Mouse (Mus musculus): Measurements from ENCODE around the gene Ap4e1. TPM values are rescaled to one million over a fixed set of nuclear protein-coding genes. Genes with fewer than 3 reads are reported as not detected.

Ap4e1 gene
- 21.6 TPM for polyA plus RNA-seq (2014; fragmentation: Illumina TruSeq; extraction: RNeasy Lipid Tissue Mini Kit (QIAGEN cat#74804); ENCODE audit: low read depth, low replicate concordance)

DNA sequence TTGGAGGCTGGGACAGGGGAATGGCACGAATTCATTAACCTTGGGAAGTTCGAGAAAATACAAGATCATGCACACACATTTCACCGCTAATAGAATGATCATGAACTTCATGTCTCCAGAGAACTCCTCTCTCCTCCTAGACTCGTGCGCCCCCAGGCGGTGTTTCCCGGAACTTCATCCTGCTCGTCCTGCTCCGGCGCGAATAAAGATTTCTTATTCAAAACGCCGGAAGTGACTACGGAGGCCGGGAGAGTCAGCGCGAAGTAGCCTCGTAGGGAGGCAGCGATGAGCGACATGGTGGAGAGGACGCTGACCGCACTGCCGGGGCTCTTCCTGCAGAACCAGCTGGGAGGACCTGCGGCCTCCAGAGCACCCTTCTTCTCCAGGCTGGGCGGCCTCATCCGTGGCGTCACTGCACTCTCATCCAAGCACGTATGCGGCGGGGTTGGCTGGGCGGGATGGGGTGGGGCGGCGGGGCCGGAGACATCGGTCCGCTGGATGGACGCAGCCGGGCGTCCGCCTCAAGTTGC, at the start of gene Ap4e1:
TSS of gene Ap4e1 (plus strand) at position 249 of the 530 bp plus-strand sequence.

DNA sequence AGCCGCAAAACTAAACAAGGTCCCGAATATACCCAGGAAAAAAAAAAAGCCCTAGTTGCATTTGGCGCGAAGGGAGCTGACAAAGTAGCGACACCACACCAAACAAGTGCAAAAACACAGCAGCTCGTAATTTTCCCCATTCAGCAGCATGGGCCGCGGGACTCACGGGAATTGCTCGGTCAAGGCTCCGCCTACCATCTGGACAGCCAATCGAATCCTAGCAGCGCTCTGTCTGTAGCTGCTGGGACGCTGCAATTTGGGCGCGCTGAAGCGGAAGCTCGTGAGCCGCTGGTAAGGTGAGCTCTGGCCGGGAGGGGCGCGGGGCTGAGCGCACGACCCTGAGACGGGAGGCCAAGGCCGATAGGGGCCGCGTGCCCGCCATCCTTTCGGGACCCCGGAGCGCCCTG, 61.9 kb downstream of the Ap4e1 start, which contains the start of gene Blvra:
TSS of gene Blvra (plus strand) at position 231 of the 407 bp plus-strand sequence.

Other genes with a start within 250 kb of the Ap4e1 start
- 0.93 TPM for gene Usp50, start 225.2 kb upstream of the Ap4e1 start, polyA plus RNA-seq (2014; fragmentation: Illumina TruSeq; extraction: RNeasy Lipid Tissue Mini Kit (QIAGEN cat#74804); ENCODE audit: low read depth, low replicate concordance)
- gene Trpm7, start 132.5 kb upstream of the Ap4e1 start, polyA plus RNA-seq (2014; fragmentation: Illumina TruSeq; extraction: RNeasy Lipid Tissue Mini Kit (QIAGEN cat#74804); ENCODE audit: low read depth, low replicate concordance), result 147 TPM
- 289 TPM for gene Sppl2a, start 75.5 kb upstream of the Ap4e1 start, polyA plus RNA-seq (2014; fragmentation: Illumina TruSeq; extraction: RNeasy Lipid Tissue Mini Kit (QIAGEN cat#74804); ENCODE audit: low read depth, low replicate concordance)
- gene Blvra, start 61.9 kb downstream of the Ap4e1 start, polyA plus RNA-seq (2014; fragmentation: Illumina TruSeq; extraction: RNeasy Lipid Tissue Mini Kit (QIAGEN cat#74804); ENCODE audit: low read depth, low replicate concordance), result 21.2 TPM
- gene Ncaph, start 125.2 kb downstream of the Ap4e1 start, polyA plus RNA-seq (2014; fragmentation: Illumina TruSeq; extraction: RNeasy Lipid Tissue Mini Kit (QIAGEN cat#74804); ENCODE audit: low read depth, low replicate concordance), result 3.8 TPM
- 1.8 TPM for gene Itpripl1, start 134.7 kb downstream of the Ap4e1 start, polyA plus RNA-seq (2014; fragmentation: Illumina TruSeq; extraction: RNeasy Lipid Tissue Mini Kit (QIAGEN cat#74804); ENCODE audit: low read depth, low replicate concordance)
- 1.6 TPM for gene 1810024B03Rik, start 199.6 kb downstream of the Ap4e1 start, polyA plus RNA-seq (2014; fragmentation: Illumina TruSeq; extraction: RNeasy Lipid Tissue Mini Kit (QIAGEN cat#74804); ENCODE audit: low read depth, low replicate concordance)
- gene Snrnp200, start 199.7 kb downstream of the Ap4e1 start, polyA plus RNA-seq (2014; fragmentation: Illumina TruSeq; extraction: RNeasy Lipid Tissue Mini Kit (QIAGEN cat#74804); ENCODE audit: low read depth, low replicate concordance), result 41.5 TPM
- 40.0 TPM for gene Ciao1, start 239.1 kb downstream of the Ap4e1 start, polyA plus RNA-seq (2014; fragmentation: Illumina TruSeq; extraction: RNeasy Lipid Tissue Mini Kit (QIAGEN cat#74804); ENCODE audit: low read depth, low replicate concordance)
- 58.0 TPM for gene Tmem127, start 239.2 kb downstream of the Ap4e1 start, polyA plus RNA-seq (2014; fragmentation: Illumina TruSeq; extraction: RNeasy Lipid Tissue Mini Kit (QIAGEN cat#74804); ENCODE audit: low read depth, low replicate concordance)